Mouse (Mus musculus) kidney, adult 8-10 months (tissue): ENCODE measurements at regions not wholly inside any gene's neighbourhood (a gene's known extent, or its start where the extent isn't known, plus 50 kb on each side); places are given as distances from the start of the nearest gene placed in this dataset.
A peak's percentile ranks its signal among the peaks of the same experiment; 100 is the strongest.

Source experiments
- DNase-seq, 2 experiments: peaks; one replicate each; pipeline ENCODE4 v3.0.0; 2022

DNA sequence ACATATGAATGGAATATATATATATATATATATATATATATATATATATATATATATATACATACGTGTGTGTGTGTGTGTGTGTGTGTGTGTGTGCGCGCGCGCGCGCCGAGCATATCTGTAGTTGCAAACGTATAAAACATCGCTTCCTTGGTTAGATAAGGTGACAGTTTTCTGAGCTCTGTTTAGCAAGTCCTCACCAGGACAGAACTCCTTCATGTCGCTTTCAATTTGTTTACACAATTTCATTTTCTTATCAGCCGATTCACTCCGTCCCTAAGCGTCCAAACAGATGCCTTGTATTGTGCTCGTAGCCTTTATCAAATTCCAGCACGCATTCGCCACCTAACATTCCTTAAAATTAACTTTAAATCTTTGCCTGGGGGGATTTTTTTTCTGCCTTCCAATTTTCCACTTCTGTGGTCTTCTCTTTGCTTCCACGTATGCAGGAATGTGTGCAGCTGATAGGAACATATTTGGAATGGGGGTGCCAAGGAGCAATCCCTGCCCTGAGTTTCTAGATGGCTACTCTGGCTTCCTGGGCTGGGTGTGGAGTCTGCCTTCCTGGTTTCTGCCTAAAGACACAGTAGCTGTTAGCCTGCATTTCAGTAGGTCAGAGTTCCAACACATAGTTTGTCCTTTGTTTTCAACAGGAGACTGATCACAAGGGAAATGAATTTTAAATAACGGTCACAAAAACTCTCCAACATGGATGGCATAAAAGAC, 575.7 kb downstream of the Robo2 start:
- no peak for DNase-seq

GRCm38 (mm10) chr16:73821387-73822338, 590.0 kb downstream of the Robo2 start:
- no peak for DNase-seq

- no peak for DNase-seq
Observed at GRCm38 (mm10) chr16:73804572-73804971, 607.1 kb downstream of the Robo2 start.

- no peak for DNase-seq
Observed at GRCm38 (mm10) chr16:73796528-73797171, 615.0 kb downstream of the Robo2 start.

GRCm38 (mm10) chr16:73785074-73785438, 626.6 kb downstream of the Robo2 start:
- no peak for DNase-seq

DNA sequence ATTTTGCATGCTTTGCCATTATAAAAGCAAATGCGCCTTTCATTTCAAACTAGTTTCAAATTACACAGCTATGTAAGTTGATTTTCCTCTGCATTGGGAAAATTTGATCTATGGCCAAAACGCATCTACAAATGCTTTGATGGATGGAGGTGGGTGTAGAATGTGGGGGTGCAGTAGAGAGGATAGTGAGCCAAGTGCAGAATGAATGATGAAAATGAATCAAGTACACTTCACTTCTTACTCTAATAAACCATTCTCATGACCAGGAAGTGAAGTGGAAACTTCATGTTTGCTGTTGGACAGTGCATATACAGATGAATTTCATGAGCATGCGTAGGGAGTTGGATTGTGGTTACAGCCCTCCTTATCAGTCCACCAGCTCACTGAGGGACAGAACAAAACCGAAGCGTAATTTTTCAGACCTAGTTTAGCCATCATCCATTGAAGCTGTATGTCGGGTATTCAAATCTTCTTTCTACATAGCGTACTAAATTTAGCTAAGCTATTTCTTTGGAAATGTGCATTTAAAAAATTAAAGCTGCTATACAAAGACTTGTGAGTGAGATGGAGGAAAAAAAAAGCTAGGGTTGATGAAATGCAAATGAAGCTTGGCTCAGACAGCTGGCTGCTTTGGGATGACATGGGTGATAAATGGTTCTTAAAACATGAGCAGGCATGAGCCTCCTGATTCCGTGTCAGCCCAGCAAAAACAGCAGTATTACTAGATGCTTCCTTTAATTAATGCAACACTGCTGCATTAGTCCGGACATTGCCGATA, 627.1 kb downstream of the Robo2 start:
- no peak for DNase-seq

DNA sequence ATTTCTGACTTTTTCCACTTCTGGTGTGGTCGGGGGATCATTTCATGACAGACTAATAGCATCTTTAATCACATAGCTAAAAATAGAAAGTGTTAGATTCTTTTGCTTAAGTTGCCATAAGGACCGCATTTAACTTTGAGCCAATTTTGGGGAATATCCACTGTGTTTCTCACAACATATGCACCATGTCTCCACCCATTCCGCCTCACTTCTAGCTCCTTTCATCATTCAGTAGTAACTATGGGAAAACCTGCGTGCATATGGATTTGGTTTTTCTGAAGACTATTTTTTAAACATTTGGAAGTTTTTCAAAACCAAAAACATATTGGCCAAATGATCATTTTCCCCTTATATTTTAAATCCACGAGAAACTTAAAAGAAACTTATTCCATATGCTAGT, 639.2 kb downstream of the Robo2 start:
- no peak for DNase-seq

DNA sequence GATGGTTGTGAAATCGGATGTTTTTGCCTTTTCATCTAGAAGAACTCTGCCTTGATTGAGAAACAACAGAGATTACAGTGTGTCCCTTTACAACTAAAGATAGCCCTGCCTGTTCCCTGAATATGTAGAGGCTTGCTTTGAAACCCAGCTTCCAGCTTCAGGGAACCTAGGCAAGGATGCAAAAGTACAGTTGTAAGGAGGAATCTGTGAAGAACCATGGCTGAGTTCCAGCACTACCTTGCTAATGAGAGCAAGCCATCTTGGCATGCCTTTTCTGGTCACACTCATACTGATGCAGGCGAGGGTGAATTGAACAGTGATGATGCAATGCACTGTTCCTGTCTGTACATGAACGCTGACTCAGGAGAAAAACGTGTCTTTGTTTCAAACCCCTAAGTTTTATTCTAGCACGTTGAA, 641.2 kb downstream of the Robo2 start:
- no peak for DNase-seq

DNA sequence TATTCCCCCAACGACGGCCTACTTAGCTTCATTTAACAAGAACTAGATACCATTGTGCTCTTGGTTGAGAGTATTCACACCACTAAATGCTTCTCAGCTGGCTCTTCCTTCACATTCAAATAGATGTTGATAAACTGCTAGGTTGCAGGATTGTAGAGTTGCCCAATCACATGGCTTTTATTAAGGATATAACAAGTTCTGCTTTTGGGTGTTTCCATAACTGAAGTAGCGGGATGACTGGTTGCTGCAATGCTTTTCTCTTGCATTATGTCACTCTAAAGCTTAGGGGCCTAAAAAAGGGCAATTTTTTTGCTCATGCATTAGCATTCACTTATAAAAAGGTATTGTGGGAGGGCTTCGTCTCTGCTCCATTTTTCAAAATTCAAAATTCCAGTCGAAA, 641.9 kb downstream of the Robo2 start:
- DNase-seq: no peak

DNA sequence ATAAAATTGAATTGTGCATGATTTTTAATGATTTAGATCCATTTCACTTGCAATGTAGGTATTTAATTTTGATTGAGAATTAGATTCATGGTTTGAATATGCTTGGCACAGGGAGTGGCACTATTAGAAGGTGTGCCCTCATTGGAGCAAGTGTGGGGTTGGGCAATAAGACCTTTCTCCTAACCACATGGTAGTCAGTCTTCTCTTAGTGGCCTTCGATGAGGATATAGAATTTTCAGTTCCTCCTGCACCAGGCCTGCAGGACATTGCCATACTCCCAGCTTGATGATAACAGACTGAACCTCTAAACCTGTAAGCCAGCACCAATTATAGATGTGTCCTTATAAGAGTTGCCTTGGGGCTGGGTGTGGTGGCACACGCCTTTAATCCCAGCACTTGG, 642.9 kb downstream of the Robo2 start:
- DNase-seq: no peak

GRCm38 (mm10) chr16:73765184-73765583, 646.4 kb downstream of the Robo2 start:
- DNase-seq: no peak

- no peak for DNase-seq
Observed at GRCm38 (mm10) chr16:73760921-73761320, 650.7 kb downstream of the Robo2 start.

- no peak for DNase-seq
Observed at GRCm38 (mm10) chr16:73758872-73759271, 652.8 kb downstream of the Robo2 start.

DNA sequence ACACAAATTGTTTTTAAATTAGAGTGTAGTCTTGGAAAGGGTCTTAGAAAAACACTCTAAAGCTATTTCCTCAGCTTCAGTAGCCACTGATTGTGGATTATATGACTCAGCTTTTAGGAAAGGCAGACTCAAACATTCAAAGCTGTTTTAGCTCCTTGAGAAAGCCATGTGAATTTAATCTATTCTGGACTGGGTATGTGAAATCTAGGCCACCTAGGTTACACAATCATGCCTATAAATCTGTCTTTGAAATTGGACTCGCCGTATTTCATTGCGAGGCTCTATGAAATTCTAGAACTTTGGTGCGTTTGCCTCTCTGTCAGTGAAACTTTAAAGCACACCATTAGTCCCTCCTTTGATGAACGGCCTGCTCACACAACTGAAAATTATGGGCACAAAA, 657.3 kb downstream of the Robo2 start:
- no peak for DNase-seq

GRCm38 (mm10) chr16:73728297-73728696, 683.3 kb downstream of the Robo2 start:
- DNase-seq: no peak

GRCm38 (mm10) chr16:73719691-73720090, 691.9 kb downstream of the Robo2 start:
- DNase-seq: no peak

- no peak for DNase-seq
Observed at GRCm38 (mm10) chr16:73716301-73716700, 695.3 kb downstream of the Robo2 start.

DNA sequence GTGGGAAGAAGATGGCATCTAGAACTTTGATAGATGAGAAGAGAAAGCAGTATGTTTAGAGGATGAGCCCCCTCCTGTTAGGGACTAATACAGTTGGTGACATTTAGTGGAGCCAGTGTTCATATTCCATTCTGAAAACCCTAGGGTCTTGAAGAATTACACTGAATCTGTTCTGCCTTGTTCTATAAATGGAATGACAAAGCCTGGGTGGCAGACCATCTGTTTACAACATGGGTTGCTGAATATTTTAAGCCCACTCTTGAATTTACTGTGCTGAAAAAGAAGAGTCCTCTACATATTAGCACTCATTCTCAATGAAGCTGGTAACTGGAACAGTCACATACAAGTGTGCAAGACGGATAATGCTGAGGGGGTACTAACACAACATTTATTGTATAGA, 704.6 kb downstream of the Robo2 start:
- DNase-seq: no peak

DNA sequence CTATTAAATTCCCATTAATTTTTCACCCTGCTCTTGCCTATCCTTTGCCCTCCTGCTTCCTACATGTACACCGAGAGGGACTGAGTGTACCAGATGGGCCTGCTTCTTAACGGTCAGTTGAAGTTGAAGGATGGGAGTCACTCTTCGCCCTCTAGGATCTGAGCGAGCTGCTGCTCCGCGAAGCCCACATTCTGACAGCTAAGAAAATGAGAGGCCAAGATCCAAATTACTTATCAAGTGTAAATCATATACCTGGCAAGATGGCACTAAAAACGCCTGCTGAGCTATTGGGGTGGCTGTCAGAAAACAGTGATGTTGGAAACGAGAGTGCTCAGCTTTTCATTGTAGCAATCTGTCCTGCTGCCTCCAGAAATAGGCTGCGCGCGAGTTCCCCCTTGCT, 722.4 kb downstream of the Robo2 start:
- no peak for DNase-seq

GRCm38 (mm10) chr16:73679804-73680203, 731.8 kb downstream of the Robo2 start:
- no peak for DNase-seq

DNA sequence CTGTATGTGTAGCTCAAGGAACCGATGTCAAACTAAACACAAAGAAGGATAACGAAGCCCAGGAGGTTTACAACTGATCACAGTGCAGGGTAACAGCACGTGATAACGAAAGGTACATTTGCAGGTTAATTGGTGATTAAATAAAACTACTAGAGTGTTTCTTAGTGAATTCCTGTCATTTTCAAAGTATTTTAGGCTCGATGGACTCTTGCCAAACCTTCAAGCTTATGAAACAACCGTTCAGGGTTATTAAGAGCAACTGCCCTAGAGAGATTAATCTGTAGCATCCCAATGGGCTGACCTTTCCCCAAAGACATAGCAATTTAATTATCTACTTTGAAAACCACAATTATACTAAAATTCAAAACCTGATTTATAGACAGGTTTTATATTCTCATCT, 741.1 kb downstream of the Robo2 start:
- DNase-seq: peak; percentile 1 to 41

- DNase-seq: no peak
Observed at GRCm38 (mm10) chr16:73652976-73653690, 758.5 kb downstream of the Robo2 start.
